Mouse (Mus musculus): ENCODE results near the gene Nrp2.

The Nrp2 gene

DNA sequence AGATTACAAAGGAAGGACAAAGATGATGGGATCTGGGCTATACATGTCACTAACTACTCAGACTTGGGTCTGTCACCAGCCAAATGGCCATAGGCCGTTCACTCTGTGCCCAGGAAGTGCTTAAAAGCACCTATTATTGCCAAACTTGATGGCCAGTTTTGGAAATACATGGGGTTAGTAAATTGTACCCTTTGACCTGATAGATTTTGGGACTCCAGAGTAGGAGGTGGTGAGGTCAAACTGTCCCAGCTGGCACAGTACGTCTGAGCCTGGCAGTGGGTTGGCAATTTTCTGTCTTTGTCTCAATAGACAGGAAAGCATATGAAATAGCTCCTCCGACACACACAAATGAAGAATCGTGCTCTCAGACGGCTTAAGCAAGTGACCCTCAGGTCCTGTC lies 20.8 kb downstream of the Nrp2 start:
- no peak for DNase-seq

DNA sequence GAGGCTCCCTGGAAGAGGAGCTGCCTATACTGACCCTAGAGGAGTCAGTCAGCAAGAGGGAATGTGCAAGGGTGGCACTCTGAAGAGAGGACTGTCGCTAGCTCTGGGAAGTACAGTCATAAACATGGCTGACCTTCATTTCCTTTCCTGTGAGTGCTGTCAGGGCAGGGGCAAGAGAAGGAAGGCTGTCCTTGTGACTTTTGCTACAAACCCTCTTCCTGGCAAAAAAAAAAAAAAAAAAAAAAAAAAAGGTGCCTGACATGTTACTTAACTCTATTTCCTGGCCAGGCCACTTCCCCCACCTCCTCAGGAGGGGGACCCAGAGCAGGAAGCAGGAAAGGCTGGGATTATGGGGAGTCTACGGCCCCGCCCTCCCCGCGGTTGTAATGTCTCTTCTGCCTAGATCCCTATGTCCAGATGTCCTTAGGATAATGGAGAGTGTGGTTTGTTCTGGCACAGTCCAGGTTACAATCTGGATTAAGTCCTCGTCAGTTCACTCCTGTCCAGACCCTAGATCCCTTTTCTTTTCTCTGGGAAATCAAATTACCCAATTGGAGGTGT lies 21.5 kb downstream of the Nrp2 start:
- DNase-seq: no peak

DNA sequence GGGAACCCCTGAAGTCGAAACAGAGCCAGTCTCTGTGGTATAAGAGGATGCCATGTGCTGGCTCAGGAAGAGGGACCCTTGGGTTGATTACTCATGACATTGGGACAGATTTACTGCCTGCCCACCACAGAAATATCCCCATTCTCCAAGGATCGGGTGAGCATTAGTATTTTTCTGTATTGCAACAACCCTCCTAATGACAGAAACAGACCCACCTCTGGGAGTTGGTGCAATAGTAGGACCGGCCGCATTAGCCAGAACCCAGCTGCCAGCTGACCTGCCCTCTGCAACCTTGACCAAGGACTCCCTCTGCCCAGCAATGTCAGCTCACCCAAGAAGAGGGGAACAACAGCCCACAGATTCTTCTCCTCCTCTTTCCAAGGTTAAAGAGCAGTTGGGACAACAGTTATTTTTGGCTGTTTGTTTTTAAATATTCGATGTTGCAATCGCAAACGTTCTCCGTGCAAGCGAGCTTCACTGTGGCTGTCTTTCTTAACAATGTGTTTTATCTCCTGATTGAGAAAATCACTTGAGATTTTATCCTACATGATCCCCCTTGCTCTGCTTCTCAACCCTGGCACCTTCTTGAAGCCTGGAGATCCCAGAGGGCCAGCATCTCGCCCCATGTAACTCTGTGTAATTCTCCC lies 22.1 kb downstream of the Nrp2 start:
- DNase-seq: no peak

DNA sequence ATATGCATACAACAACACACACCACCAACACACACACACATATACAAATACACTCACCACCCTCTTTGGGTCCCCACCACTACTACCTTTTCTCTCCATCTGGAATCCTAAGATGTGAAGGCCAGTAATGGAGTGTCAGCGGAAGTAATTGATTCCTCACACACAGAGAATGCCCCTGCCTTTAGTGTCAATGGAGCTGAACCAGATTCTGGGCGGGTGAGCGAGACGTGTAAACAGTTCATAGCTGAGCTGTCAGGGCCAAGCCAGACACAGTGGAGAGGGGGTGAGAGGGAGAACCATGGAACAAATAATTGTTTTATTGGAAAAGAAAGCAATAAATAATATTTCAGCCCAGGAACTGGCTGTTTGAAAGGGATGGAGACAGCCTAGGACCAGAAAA lies 24.1 kb downstream of the Nrp2 start:
- DNase-seq: no peak

DNA sequence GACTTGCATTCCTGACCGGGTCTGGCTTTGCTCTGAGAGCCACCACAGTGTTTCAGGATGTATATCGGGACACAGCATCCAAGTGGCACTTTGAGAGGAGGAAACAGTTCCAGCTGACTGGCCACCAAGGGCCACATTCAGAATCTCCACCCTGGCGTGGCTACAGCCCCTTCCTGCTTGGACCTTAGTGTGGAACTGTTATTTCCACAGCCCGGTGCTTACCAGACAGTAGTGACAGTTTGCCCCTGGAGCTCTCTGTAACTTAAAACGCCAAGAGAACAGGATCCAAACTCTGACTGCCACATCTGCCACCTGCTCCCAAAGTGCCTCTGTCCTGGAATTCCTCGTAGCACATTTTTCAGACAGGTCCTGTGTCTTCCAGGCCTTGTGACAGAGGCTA lies 25.3 kb downstream of the Nrp2 start:
- no peak for DNase-seq

DNA sequence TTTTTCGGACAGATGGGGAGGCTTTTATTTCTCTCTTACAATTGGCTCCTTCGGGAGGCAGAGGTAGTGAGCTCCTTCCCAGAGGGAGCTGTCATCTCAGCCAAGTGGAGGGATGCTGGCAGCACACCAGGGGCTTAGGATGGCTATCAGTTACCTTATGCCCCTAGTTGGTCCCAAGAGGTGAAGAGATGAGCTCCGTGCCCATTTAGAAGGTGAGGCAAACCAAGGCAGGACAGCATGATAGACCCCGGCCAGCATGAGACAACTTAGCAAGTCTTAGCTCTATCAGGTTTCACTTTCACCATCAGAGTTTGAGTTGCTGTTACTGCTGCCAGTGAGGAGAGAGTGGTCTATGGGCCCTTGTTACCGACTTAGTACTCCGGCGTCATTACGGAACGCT lies 25.8 kb downstream of the Nrp2 start:
- DNase-seq: no peak

DNA sequence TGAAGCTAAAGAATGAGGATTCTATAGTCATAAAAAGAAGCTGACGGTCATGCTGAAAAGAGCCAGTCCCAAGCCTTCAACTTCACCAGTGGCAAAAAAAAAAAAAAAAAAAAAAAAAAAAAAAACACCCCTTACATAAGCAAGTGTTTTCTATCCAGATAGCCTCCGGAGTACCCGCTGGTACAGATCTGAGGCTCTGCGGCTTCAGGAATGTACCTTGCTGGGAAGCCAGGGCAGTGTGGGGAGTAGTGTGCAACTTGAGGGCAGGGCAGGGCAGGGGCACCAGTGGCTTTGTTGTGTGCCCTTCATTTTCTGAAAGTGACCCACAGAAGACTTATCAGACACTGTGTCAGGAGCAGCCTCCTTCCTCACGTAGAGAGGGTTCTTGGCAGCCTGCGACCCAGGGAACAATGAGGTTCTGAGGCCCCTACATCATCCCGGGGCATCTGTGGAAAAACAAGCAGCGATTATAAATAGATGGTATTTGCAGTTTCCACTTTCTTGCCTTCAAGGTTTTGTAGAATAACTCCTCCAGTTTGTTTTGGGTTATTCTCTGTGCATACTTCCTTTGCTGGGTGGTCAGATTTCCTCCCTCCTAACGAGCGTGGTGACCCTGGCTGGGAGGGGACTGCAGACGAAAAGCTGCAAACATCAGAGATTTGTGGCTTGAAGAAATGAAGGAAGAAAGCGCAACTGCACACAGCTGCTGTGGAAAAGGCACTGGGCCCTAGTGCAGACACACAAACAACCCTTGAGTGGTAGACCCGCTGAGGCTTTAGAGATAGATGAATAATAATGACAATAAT lies 26.5 kb downstream of the Nrp2 start:
- no peak for DNase-seq

DNA sequence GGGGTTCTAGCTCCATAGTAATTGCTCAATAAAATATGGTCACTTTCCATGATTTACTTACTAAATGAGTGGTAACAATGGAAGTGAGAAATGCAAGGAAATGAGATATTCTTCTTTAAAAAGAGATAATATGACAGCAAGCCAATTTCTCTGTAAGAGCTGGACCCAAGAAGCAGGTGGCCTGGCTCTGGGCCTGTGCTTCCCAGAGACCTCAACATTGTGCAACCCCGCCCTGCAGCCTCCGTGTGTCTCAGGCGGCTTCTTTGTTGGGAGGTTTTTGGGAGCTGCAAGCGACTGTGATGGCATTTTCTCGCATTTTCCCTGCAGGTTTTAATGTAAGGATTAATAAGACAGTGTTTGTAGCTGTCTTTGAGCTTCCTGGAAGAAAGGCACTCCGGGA lies 29.0 kb downstream of the Nrp2 start:
- DNase-seq: no peak

DNA sequence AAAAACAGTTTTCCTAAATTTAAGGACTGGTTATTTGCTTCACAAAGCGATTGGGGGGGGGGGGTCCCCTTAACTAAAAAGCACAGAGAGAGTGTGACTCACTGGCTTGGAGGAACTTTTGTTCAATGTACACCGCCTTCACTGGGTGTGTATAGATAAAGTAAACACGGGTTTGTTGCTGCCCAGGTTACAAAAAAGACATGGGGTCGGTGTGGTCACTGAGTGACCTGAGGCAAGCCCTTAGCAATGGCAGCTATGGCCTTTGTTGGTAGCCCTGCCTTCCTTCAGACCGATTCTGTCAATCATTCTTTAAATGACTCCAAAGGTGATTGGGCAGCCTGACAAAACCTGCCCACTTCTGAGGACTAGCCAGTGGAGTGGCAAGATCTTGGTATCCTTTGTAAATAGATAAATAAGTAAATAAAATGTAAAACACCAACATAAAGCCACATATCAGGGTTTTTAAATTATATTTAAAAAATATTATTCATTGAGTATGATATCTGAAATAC lies 31.4 kb downstream of the Nrp2 start:
- no peak for DNase-seq

DNA sequence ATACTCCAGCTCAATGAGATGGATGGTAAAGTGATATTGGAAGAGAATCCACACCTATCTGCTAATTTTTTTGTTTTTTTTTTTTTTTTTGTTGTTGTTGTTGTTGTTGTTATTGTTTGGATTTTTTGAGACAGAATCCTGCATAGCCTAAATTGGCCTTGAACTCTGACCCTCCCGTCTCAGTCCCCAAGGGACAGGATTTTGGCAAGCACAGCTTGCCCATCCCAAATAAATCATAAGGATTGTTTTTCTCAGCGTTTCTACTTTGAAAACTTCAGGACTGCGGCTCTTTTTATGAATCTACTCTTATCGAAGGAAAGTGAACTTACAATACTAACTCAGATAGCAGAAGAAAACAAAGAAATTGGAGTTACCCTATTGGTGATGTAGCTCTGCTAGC lies 31.9 kb downstream of the Nrp2 start:
- DNase-seq: no peak

DNA sequence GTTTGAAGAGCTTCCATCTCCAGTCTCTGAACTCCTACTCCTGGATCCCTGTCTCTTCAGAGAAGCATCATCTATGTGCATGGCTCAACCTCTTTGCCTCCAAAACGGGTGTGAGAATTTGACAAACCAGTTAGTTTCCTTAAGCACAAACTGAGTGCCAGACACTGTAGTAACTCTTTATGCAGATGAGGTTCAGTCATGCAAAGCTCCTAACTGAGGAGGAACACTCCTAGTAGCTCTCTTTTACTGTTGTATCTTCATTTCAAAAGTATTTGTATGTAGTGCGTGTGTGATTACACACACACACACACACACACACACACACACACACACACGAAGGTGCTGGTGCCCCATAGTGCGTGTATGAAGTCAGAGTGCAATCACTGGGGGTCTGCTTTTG lies 32.8 kb downstream of the Nrp2 start:
- no peak for DNase-seq

DNA sequence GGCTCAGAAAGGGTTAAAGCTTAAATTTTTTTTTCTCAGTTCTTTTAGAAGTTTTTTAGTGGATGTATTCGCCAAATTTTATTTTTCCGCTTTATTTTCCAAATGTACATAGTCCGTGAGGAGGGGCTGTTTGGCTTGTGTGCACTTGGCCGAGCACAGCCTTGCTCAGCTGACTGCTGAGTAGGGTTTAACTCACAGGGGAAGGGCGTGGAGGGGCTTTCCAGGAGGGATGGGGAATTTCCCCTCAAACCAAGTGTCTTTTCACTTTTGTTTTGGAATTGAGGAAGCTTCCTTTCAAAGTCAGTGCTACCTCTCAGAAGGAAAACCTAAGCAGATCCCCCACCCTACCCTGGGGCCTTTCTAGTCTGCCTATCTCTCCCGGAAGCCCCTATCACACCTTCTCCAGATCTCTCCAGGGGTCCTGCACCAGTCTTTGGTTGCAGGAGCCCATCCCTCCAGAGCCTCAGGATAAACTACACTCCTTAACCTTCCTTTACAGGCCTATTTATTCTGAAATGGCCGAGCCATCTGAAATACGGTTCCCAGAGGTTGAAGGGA lies 33.4 kb downstream of the Nrp2 start:
- no peak for DNase-seq

DNA sequence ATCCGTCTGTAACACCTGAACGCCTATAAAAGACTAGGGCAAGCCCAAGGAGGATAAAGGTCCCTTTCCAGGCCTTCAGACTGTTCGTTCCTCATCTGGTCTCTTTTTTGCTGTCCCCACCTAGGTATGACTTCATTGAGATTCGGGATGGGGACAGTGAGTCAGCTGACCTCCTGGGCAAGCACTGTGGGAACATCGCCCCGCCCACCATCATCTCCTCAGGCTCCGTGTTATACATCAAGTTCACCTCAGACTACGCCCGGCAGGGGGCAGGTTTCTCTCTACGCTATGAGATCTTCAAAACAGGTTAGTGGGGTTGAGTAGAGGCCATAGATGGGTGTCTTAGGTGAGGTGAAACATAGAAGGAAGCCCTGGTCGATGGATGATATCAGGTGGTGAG lies 35.1 kb downstream of the Nrp2 start:
- no peak for DNase-seq

DNA sequence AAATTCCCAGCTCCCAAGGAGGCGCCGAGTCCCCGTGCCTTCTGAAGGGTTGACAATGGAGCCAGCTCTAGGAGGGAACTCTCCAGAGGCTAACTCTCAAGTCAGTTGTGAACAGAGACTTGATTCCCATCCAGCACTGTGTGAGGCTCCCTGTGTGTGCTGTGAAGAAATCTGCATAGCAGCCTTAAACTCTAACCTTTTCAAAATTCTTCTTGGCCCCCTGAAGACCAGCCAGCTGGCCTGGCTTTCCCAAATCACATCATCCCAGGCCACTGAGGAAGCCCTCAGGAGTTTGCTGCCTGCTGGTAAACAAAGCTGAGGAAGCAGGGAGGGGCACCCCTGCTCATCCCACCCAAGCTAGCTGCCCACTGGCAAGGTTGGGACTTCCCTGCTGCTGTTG lies 39.0 kb downstream of the Nrp2 start:
- DNase-seq: no peak

DNA sequence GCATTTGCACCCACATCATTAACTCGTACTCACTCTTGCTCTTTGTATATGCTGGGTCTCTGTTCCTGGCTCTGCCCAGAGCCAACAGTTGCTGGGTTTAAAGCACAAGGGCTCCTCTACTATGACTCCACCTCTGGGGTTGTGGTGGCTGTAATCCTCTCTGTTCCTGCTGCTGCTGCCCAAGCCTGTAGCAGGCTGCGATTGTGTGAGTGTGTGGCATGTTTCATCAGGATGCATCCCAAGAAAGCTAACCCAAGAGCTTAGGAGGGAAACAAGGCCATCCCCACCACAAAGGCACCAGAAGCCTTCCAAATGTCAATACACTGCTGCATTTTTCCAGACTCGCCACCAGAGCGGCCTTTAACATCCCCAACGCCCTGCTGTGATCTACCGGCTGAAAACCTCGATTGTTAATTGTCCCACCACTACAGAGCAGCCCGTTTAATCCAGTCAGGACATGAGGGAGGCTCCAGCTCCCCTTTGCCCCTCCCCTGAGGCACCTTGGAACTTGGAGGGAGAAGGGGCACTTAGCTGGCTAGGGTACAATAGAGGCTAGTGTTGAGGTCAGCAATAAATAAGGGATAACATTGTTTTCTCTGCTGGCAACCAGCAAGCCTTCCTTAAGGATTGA lies 40.1 kb downstream of the Nrp2 start:
- DNase-seq: no peak

DNA sequence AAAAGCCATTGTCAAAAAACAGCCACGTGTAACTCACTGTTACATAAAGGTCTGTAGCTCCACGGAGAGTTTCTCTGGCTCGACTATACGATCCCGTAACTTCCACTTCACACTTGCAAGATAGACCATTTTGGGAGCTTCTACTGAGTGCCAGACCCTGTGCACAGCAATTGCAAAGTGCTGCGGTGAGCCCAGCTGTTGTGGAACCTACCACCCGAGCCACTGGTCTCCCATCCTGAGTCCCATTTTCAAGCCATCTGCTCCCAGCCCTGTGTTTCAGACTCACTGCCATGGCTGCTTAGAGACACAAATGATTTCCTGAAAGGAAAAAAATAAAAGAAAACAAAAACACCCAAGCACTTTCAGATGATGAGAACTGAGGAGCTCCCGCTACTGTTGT lies 42.8 kb downstream of the Nrp2 start:
- no peak for DNase-seq

DNA sequence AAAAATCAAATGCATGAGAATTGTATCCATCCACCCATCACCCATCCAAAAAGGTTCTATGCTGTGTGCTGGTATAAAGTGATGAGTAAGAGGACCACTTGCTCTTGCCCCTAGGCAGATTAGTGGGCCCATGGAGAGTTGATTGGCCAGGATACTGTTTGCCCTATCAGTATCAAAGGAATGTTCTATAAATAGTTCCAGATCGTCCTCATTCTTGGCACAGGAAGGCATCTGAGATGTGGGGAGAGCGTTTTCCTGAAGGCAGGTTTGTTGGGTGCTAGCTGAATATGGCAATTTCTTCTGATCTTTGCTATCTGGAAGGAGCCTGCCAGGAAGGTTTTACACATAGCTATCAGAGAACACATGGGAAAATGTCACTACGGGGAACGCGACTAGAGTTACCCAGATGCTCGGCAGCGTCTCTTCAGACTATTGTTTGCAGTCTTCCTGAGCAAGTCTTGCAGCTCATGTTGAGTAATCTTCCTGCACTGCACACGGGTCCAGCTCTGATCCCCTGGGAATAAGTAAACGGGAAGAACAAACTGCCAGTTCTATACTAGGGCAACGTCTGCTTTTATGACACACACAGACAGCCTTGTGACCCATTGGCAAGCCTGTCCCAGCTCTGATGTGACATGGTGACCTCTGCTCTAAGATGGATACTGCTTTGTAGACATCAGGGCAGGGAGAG lies 44.5 kb downstream of the Nrp2 start:
- DNase-seq: no peak

DNA sequence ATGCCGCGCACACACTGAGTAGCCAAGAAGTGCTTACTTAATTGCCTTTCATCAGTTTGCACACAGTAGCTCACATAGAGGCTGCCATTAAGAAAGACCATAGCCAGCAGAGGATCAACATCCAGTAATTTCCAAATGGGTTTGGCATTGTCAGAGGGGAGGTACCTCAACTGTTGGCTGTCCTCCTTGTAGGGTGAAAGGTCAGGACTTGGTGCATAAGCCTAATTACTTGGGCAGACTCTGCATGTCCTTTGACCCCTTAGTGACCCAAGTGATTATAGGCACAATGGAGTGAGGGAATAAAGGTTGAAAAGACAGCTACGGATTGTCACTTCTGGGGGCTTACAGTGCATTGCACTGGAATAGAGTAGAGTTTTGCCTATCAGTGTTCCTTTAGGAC lies 45.3 kb downstream of the Nrp2 start:
- DNase-seq: no peak

DNA sequence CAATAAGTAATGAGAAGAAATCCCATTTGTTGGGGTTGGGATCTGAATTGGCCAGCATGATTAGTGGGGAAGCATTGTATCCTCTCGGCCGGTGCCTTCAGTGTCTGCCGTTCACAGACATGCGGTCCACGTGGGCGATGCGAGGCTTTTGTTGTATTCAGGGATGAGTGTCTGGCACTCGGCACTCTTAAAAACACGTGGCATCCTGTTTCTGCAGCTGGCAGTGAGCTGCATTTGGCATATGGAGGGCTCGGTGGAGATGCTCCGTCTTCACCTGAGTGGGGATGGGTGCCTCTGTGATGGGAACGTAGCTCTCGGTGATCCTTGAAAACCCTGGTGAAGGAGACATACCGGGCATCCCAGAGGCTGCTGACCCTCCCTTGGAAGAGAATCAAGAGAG lies 46.6 kb downstream of the Nrp2 start:
- DNase-seq: no peak

DNA sequence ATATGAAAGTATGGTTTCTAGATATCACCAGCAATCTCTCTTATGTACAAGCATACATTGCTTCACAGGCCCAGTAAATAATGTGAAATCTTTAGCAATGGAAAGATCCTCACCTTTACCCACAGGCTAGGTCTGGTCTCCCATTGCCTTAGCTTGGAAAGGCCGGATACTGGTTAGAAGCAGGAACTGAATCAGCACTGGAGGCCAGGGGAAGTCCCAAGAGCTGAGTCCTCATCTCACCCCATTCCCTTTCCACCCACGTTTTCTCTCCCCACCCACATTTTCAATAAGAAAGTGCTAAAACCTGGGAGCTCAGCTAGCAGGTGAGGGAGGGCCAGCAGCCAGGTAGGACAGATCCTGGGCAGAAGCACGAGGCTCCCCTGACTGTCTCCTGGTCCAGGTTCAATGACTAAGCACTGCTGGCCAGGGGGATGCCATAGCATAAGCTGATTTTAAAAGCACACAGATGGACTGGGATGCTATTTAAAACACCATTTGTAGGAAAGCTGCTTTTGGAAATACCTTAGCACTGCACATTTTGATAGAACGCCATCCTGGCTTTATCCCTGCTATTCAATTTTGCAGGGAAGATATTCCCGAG lies 47.4 kb downstream of the Nrp2 start:
- no peak for DNase-seq

DNA sequence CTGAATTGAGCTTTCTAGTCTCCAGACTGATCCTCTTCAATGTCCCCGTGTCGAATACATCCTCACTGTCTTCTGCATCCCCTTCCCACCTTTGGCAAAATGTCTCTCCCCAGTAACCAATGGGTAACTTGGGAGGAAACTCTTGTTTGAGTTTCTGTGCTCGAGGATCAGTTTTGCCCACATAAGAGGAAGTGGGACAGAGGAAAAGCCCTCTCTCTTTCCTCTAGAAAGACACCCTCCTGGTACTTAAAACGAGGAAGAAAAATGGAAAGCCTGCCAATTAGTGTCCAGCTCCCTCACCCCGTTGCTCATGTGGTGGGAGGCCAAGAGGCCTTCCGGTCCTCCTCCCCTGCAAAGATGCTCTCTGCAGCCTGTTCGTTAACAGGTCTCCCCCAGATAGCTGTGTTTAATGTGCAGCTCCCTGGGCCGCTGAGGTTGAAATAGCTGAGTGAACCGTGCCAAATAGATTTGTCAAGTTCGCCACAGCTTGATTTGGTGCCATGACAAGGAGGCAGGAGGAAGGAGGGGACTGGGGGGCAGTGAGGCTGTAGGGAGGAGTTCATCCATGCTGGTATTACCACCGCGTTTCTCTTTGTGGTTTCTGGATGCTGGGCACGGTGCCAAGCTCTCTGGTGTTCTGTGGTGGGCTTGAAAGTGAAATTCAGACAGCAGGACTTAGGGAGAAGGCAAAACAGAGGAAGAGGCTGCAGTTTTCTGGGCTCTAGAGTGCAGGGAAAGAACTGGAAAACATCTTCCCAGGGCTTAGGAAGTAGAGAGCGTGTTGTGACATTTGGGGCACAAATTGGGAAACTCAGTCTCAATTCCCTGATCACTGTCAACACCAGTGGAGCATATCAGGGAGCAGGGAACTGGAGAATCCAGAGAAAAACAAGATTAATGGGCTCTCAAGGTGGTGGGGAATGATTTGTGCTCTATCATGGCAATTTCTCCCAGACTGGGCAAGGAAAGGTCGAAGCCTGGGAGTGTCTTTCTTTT lies 48.2 kb downstream of the Nrp2 start:
- no peak for DNase-seq

Data from thymus, postnatal 36 days (tissue).